Mouse (Mus musculus): Measurements from ENCODE around the gene 2210017I01Rik. TPM values are rescaled to one million over a fixed set of nuclear protein-coding genes. Genes with fewer than 3 reads are reported as not detected.

2210017I01Rik gene
- polyA plus RNA-seq, 1 experiment from 2014 or later: not detected

DNA sequence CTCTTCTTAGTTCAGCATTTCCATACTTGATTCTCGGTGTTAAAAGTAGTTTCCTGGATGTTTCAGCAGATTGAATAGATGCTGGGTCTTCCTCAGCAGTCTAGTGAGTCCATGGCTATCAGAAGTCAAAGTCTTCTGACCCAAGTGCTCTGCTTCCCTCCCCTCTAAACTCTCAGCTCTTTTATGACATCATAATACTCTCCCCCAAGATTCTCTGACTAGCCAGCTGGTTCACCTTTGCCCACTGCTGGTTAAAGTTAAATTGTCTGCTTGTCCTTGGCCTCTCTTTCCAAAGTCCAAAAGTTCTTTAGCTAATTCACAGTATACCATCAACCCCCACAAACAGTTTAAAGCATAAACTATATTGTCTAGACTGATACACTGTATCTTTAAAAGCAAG is 18.4 kb downstream of the 2210017I01Rik start, which contains the start of gene Smcp:
Gene Smcp (minus strand): TSS at position 140 of the 400 bp plus-strand sequence.
- H3K27ac ChIP-seq: no peak within 1 kb of the TSS
- H3K4me1 ChIP-seq: no peaks in the 10 kb centered on the region
- no peaks in the 10 kb centered on the region for H3K27me3 ChIP-seq (replicated peaks)
- H3K36me3 ChIP-seq: no peaks in the 10 kb centered on the region
- H3K9ac ChIP-seq: no peak within 1 kb of the TSS
- no peak for ATAC-seq
- 53% methylated on average over 1 of the region's 1 CpGs for WGBS (ENCODE audit: insufficient replicate concordance)
- no peaks in the 10 kb centered on the region for H3K9me3 ChIP-seq (replicated peaks)
- no peak within 1 kb of the TSS for H3K4me3 ChIP-seq
- H3K4me2 ChIP-seq: no peak within 1 kb of the TSS

DNA sequence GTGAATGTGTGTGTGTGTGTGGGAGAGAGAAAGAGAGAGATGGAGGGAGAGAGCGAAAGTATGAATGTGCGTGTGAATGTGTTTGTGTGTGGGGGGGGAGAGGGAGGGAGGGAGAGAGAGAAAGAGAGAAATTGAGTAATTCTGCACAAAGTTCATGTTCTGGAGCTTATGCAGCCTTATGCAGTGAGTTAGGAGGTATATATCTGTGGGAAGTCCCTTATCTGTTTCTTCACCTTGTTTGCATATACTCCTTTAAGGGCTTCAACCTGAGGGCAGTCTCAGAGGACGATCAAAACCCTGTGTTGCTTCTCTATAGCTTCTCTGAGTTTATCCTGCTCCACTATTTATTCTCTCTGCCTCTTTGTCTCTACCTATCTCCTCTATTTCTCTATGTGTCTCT is 20.1 kb downstream of the 2210017I01Rik start:
- ATAC-seq: no peak

DNA sequence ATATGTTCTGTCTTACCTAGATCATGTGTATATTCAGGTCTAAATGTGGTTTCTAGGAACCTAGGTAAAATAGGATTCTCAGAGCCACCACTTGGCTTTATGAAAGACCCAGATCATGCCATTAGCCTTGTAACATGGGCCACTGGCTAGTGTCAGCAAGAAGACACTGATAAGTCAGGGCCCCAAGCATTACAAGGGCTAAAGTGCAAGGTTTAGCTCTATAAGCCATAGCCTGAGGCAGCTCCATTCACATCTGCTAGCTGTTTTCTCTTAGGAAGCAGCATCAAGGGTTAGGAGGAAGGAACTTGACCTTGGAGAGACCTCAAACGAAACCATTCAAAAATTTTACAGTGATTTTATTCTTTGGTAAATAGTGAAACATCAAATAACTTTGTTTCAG is 22.2 kb downstream of the 2210017I01Rik start:
- ATAC-seq: no peak
- Histone ChIP-seq H3K4me2 (no peak overlapping the region), H3K9ac (no peak overlapping the region), H3K4me3 (no peak overlapping the region), H3K9me3 (replicated peaks) (no peaks in the 10 kb centered on the region), H3K27me3 (replicated peaks) (no peaks in the 10 kb centered on the region), H3K4me1 (no peaks in the 10 kb centered on the region), H3K36me3 (no peaks in the 10 kb centered on the region), H3K27ac (no peak overlapping the region)
- 59% methylated on average over 1 of the region's 1 CpGs for WGBS (ENCODE audit: insufficient replicate concordance)

More for the DNA sequence above, 20.1 kb downstream of the 2210017I01Rik start:
- H3K4me3 ChIP-seq: no peak overlapping the region
- no peaks in the 10 kb centered on the region for H3K27me3 ChIP-seq (replicated peaks)
- WGBS (ENCODE audit: insufficient replicate concordance): 58% methylated on average over 3 of the region's 3 CpGs
- no peak overlapping the region for H3K4me2 ChIP-seq
- H3K36me3 ChIP-seq: no peaks in the 10 kb centered on the region
- no peaks in the 10 kb centered on the region for H3K9me3 ChIP-seq (replicated peaks)
- H3K9ac ChIP-seq: no peak overlapping the region
- H3K27ac ChIP-seq: no peak overlapping the region
- no peaks in the 10 kb centered on the region for H3K4me1 ChIP-seq

DNA sequence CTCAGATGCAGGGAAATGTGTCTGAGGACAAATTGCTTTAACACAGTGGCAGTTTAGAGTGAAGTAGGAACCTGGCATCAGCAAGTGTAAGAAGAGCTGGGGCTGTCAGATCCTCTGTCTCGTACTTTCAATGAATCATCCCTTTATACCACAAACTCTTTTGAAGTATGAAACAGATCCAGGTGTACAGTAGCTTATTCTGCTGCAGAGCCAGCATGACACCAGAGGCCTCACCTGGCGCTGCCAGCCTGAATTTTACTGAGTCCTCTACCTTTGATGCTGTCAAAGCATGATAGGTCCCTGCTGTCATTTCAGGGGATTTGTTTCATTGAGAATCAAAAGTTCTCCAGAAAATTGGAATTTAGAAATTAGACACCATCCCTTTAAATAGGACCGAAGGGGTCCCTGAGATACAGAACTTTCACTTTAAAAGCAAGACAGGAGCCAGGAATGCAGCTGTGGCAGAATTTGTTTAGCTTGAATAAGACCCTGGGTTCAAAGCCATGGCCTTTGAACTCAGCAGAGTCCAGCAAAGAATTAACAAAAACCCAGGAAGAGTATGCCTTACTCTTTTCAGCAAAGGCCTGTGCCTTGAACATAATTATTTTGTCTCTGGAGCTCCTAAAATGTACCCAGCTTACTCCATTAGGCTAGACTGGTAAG is 24.0 kb downstream of the 2210017I01Rik start:
- H3K4me2 ChIP-seq: no peak overlapping the region
- no peak overlapping the region for H3K4me3 ChIP-seq
- H3K36me3 ChIP-seq: no peaks in the 10 kb centered on the region
- 55% methylated on average over 3 of the region's 3 CpGs for WGBS (ENCODE audit: insufficient replicate concordance)
- H3K27me3 ChIP-seq (replicated peaks): no peaks in the 10 kb centered on the region
- no peak overlapping the region for H3K9ac ChIP-seq
- H3K9me3 ChIP-seq (replicated peaks): no peaks in the 10 kb centered on the region
- ATAC-seq: no peak
- H3K4me1 ChIP-seq: 0 out of 2 replicates have a peak, but pooled peaks cover 3% of the 10 kb centered on the region
- no peak overlapping the region for H3K27ac ChIP-seq

DNA sequence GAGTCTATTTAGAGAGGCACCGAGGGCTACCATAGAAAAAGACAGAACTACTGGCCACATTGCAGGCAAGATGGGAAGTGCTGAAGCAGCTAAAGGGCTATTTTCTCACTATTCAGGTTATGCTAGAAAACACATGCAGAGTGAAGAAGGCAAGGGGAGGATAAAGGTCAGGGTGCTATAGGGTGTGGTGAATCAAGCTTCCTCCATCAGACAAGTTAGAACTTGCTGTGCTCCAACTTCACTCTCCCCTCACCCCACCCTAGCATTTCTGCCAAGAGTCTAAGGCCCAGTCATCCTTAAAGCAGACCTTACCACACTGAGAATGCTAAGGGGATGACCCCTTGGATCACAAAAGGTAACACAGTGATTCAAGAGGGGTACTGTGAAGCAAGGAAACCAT is 27.8 kb downstream of the 2210017I01Rik start:
- no peak overlapping the region for H3K4me2 ChIP-seq
- no peaks in the 10 kb centered on the region for H3K9me3 ChIP-seq (replicated peaks)
- WGBS (ENCODE audit: insufficient replicate concordance): 79% methylated on average over 1 of the region's 1 CpGs
- no peak overlapping the region for H3K4me3 ChIP-seq
- H3K27ac ChIP-seq: no peak overlapping the region
- no peak for ATAC-seq
- H3K4me1 ChIP-seq: 0 out of 2 replicates have a peak, but pooled peaks cover 3% of the 10 kb centered on the region
- no peaks in the 10 kb centered on the region for H3K27me3 ChIP-seq (replicated peaks)
- H3K36me3 ChIP-seq: no peaks in the 10 kb centered on the region
- no peak overlapping the region for H3K9ac ChIP-seq

DNA sequence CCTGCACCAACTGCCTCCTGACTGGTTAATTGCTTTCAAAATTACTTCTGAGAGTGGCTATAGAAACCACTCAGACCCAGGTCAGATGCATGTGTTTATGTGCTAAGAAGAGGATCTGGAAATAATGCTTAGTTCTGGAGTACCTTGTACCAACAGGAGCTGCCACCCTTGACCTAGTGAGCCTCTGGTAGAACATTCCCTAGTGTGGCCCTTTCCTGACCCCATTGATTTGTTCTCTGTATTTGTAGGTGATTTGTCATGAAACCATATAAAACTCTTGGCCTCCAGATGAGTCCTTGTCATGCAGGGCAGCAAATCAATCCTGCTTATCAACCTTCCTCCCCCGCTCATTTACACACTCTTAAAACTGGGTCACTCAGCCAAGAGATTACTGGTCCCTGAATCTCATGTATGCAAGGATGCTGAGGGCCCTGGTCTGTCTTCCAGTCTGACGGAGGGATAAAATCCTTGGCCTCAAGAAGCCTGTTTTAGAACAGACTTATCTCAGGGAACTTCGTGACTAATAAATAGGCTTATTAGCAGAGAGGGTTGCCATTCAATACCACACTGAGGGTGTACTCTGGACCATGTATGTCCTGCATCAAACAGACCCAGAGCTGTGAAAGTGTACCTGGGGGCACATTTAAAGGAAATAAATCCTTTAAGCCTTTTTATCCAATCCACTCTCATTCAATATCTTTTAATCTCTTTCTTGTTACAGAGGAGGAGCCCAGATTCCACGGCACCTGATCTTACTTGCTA is 28.5 kb downstream of the 2210017I01Rik start:
- no peak overlapping the region for H3K9ac ChIP-seq
- H3K36me3 ChIP-seq: no peaks in the 10 kb centered on the region
- no peak for ATAC-seq
- WGBS (ENCODE audit: insufficient replicate concordance): 57% methylated on average over 4 of the region's 4 CpGs
- H3K4me2 ChIP-seq: no peak overlapping the region
- H3K27ac ChIP-seq: no peak overlapping the region
- no peaks in the 10 kb centered on the region for H3K27me3 ChIP-seq (replicated peaks)
- H3K4me3 ChIP-seq: no peak overlapping the region
- no peaks in the 10 kb centered on the region for H3K9me3 ChIP-seq (replicated peaks)
- 0 out of 2 replicates have a peak, but pooled peaks cover 3% of the 10 kb centered on the region for H3K4me1 ChIP-seq

DNA sequence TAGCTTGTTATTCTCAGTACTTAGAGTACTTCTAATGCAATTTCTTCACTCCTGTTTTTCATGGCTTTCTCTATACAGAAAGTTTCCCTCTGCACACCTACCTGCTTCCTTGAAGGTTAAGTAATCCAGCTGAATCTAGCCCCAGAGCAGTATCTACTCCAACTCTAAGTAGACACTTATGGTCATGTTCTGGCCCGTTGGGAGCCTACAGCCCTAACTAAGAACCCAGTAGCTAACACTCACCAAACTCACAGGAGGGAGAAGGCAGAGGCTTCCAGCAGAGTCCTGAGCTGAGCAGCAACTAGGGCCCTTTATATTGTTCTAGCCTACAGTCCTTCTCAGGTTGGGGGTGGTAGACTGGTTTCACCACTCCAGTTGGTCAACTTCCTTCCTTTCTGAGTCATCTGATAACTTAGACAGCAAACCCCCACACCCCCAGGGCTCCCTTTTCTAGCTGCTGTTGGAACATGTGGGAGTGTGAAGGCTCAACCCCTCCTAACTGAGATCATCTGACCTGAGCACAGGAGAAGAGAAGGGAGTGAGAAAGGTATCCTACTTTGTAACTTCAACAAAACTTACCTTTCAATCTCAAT is 33.7 kb downstream of the 2210017I01Rik start, which contains the start of gene Ivl:
Gene Ivl (minus strand): TSS at position 287 of the 593 bp plus-strand sequence.
- ATAC-seq: no peak
- H3K27me3 ChIP-seq (replicated peaks): no peaks in the 10 kb centered on the region
- no peak within 1 kb of the TSS for H3K27ac ChIP-seq
- H3K36me3 ChIP-seq: no peaks in the 10 kb centered on the region
- no peak within 1 kb of the TSS for H3K4me3 ChIP-seq
- H3K9ac ChIP-seq: no peak within 1 kb of the TSS
- H3K9me3 ChIP-seq (replicated peaks): no peaks in the 10 kb centered on the region
- no peaks in the 10 kb centered on the region for H3K4me1 ChIP-seq
- WGBS (ENCODE audit: insufficient replicate concordance): 24% methylated on average over 1 of the region's 1 CpGs
- no peak within 1 kb of the TSS for H3K4me2 ChIP-seq

DNA sequence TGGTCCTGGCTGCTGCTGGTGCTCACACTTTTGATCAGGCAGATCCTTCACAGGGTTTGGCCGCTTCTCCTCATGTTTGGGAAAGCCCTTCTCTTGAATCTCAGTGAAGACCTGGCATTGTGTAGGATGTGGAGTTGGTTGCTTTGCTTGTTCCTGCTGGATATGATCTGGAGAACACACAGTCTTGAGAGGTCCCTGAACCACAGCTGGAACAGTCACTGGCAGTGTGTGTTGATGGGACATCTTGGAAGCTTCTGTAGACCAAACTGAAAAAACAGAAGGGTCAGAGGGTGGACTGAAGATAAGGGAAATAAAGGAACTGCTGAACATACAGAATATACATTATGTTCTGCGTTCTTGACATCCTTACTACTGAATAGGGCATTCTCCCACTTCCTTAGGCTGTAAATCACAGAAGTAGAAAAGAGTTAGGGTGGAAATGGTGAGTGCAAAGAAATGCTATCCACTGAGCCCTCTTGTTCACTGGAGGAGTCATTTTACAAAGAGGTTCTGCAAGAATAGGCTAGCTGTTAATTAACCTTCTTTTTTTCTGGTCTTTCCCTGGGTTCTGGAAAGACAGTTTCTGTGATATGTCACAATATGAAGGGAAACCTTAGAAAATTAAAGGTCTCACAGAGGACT is 34.7 kb downstream of the 2210017I01Rik start:
- Histone ChIP-seq H3K4me2 (no peak overlapping the region), H3K9ac (no peak overlapping the region), H3K4me1 (no peaks in the 10 kb centered on the region), H3K27ac (no peak overlapping the region), H3K36me3 (no peaks in the 10 kb centered on the region), H3K27me3 (replicated peaks) (no peaks in the 10 kb centered on the region), H3K9me3 (replicated peaks) (no peaks in the 10 kb centered on the region), H3K4me3 (no peak overlapping the region)
- no peak for ATAC-seq
- WGBS (ENCODE audit: insufficient replicate concordance): 30% methylated on average over 2 of the region's 2 CpGs

DNA sequence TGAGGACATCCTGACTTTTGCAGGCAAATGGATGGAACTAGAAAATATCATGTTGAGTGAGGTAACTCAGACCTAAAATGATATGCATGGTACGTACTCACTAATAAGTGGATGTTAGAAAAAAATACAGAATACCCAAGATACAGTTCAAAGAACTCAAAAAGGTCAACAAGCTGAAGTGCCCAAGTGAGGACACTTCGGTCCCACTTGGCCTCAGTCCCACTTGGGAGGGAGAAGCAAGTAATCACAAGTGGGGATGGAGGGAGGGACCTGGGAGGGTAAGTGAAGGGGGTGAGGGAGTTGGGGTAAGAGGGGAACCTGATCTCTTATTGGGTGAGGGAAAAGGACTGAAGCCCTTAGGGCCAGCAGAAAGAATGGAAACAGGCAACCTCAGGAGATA is 38.5 kb downstream of the 2210017I01Rik start:
- Histone ChIP-seq H3K4me1 (no peaks in the 10 kb centered on the region), H3K36me3 (no peaks in the 10 kb centered on the region), H3K9ac (no peak overlapping the region), H3K27me3 (replicated peaks) (no peaks in the 10 kb centered on the region), H3K4me3 (no peak overlapping the region), H3K4me2 (no peak overlapping the region), H3K9me3 (replicated peaks) (no peaks in the 10 kb centered on the region), H3K27ac (no peak overlapping the region)
- no peak for ATAC-seq
- 76% methylated on average over 2 of the region's 2 CpGs for WGBS (ENCODE audit: insufficient replicate concordance)

DNA sequence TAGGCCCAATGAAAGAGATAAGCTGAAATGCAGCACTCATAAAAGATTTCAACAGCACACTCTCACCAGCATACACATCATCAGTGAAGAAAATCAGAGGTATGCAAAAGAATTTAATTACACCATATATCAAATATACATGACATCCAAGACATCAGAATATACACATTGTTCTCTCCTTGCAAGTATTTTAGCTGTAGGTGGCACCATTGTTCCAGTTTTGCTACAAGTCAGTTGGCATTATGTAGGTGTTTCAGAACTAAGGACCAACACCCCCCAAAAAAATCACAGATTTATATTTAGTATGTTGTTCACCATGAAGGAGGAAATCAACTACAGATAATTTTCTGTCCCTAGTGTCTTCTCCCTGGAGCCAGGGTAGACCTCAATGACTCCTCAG is 41.9 kb downstream of the 2210017I01Rik start:
- no peak overlapping the region for H3K9ac ChIP-seq
- H3K4me3 ChIP-seq: no peak overlapping the region
- H3K9me3 ChIP-seq (replicated peaks): no peaks in the 10 kb centered on the region
- H3K4me2 ChIP-seq: no peak overlapping the region
- H3K4me1 ChIP-seq: no peaks in the 10 kb centered on the region
- no peak overlapping the region for H3K27ac ChIP-seq
- no peaks in the 10 kb centered on the region for H3K27me3 ChIP-seq (replicated peaks)
- H3K36me3 ChIP-seq: no peaks in the 10 kb centered on the region
- no peak for ATAC-seq

Measured in liver, embryonic 12.5 days (tissue).